Mouse (Mus musculus): ENCODE results near the gene Rmnd5b. TPM values are rescaled to one million over a fixed set of nuclear protein-coding genes. Genes with fewer than 3 reads are reported as not detected.

Rmnd5b gene
- total and polyA plus RNA-seq, 3 experiments: 15.7 to 28.0 (median 27.6) TPM

DNA sequence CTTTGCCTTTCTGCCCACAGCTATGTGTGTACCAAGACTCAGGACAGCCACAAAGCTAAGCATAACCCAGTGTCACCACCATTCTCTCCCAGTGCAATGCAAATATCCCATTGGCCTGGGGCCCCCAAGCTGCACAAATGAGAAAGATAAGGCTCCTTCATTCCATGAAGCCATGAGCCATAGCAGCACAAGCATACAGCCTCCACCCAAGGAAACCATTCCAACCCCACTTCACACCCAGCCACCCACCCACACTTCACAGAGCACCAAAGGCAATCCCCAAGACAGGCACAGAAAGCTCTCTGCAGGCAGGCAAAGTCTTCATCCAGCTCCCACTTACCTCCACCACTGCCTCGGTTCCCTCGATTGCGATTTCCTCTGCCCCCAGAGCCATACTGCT, 33.4 kb downstream of the Rmnd5b start:
- ATAC-seq (ENCODE audit: extremely low read depth, insufficient number of reproducible peaks, low FRiP score, poor library complexity, severe bottlenecking): no peak
- TF ChIP-seq POLR2AphosphoS5 (IDR thresholded peaks at IDR 0.05; ENCODE audit: insufficient replicate concordance, low read depth, low read length): no peak
- TF ChIP-seq GATA2 (IDR thresholded peaks at IDR 0.05; ENCODE audit: borderline replicate concordance, low read depth, low read length): no peak
- no peak for TF ChIP-seq GATA1 (IDR thresholded peaks at IDR 0.05; ENCODE audit: borderline replicate concordance, low read length)
- no peaks in the 10 kb centered on the region for H3K27me3 ChIP-seq (ENCODE audit: insufficient read depth, low read length)
- no peak for DNase-seq (ENCODE audit: low spot score)
- H3K36me3 ChIP-seq (replicated peaks): peaks cover 89% of the 10 kb centered on the region
- peaks cover 70% of the 10 kb centered on the region for H3K4me1 ChIP-seq (ENCODE audit: insufficient read depth, low read depth, low read length)
- H3K4me3 ChIP-seq (ENCODE audit: low read depth, low read length): peak overlapping the region; percentile 48; the same call in 1 of the 2 replicates
- no peaks in the 10 kb centered on the region for H3K9me3 ChIP-seq (replicated peaks)

DNA sequence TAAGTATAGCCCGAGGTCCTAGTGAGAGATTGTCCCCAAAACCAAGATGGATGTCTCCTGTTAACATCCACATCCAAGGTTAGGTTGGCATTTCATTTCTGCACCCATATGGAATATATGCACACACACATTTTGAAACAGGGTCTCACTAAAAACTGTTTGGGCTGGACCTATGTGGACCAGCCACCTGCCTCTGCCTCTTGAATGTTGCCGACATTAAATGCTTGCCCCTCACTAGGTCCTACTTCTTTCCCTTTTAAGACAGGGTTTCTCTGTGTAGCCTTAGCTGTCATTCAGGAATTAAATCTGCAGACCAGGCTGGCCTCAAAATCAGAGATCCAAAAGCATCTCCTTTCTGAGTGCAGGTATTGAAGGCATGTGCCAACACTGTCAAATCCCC, 38.1 kb downstream of the Rmnd5b start:
- Histone ChIP-seq H3K4me3 (ENCODE audit: low read depth, low read length) (no peak overlapping the region), H3K36me3 (replicated peaks) (peaks cover 98% of the 10 kb centered on the region), H3K27me3 (ENCODE audit: insufficient read depth, low read length) (no peaks in the 10 kb centered on the region), H3K4me1 (ENCODE audit: insufficient read depth, low read depth, low read length) (peaks cover 73% of the 10 kb centered on the region), H3K9me3 (replicated peaks) (no peaks in the 10 kb centered on the region)
- DNase-seq (ENCODE audit: low spot score) (no peak), ATAC-seq (ENCODE audit: extremely low read depth, insufficient number of reproducible peaks, low FRiP score, poor library complexity, severe bottlenecking) (no peak)
- TF ChIP-seq TAL1 (conservative IDR thresholded peaks at IDR 0.05; ENCODE audit: low read depth, low read length): no peak
- TF ChIP-seq POLR2AphosphoS5 (IDR thresholded peaks at IDR 0.05; ENCODE audit: insufficient replicate concordance, low read depth, low read length): peak; percentile 80; the same call in 1 of the 2 replicates

DNA sequence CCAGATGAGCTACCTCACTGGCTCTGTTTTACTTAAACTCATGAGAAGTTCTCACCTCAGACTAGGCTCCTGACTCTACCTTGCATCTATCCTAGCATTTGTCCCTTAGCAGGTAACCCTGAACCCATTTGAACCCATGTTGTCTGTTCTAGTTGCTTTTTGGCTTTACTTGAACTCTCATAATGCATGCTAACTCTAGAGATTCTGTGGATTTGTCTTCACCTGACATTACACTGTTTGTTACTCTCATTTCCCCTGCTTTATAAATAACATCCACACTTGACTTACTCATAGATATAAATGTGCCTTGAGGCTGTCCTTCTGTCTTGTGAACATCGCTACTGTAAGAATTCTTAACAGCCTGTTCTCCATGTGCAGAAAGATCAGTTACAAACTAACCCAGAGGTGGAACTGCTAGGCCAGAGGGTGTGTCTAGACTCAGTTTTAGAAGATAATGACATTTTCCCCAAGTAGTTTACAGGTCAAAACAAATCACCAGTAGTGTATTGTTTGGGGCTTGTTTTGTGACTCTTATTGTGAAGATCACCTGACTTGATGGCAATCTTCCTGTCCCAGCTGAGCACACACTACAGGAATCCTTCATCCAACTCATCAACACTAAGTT, 40.1 kb downstream of the Rmnd5b start:
- no peak for DNase-seq (ENCODE audit: low spot score)
- Histone ChIP-seq H3K4me3 (ENCODE audit: low read depth, low read length) (no peak overlapping the region), H3K4me1 (ENCODE audit: insufficient read depth, low read depth, low read length) (peaks cover 62% of the 10 kb centered on the region), H3K36me3 (replicated peaks) (peaks cover 98% of the 10 kb centered on the region), H3K9me3 (replicated peaks) (no peaks in the 10 kb centered on the region), H3K27me3 (ENCODE audit: insufficient read depth, low read length) (no peaks in the 10 kb centered on the region)
- ATAC-seq (ENCODE audit: extremely low read depth, insufficient number of reproducible peaks, low FRiP score, poor library complexity, severe bottlenecking): no peak
- no peak for TF ChIP-seq CTCF (IDR thresholded peaks at IDR 0.05; ENCODE audit: low read depth, low read length)
- TF ChIP-seq TAL1 (conservative IDR thresholded peaks at IDR 0.05; ENCODE audit: low read depth, low read length): no peak
- TF ChIP-seq GATA1 (IDR thresholded peaks at IDR 0.05; ENCODE audit: borderline replicate concordance, low read length): no peak
- no peak for TF ChIP-seq GATA2 (IDR thresholded peaks at IDR 0.05; ENCODE audit: borderline replicate concordance, low read depth, low read length)
- TF ChIP-seq POLR2AphosphoS5 (IDR thresholded peaks at IDR 0.05; ENCODE audit: insufficient replicate concordance, low read depth, low read length): no peak

DNA sequence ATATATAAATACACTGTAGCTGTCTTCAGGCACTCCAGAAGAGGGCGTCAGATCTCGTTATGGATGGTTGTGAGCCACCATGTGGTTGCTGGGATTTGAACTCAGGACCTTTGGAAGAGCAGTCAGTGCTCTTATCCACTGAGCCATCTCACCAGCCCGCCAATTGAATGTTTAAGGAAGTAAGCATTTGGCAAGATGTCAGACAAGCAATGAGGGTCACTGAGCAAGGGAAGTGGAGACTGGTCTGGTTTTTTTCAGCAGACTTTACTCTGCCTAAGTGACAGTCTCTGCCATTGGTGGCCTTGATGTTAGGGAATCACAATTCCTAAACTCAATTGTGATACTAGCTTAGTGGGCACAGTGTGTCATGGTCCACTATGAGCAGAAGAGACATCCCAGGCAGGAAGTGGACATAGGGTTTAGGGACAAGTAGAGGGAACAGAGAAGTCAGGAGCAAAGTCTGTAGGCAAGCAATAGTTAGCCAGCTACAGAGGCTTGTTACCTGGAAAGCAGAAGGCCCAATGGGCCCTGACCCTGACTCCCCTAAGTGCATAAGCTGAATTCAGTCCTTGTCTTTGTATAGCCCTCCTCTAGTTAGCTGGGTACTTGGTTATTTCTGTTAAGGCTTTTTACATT, 40.9 kb downstream of the Rmnd5b start:
- DNase-seq (ENCODE audit: low spot score): no peak
- peaks cover 60% of the 10 kb centered on the region for H3K4me1 ChIP-seq (ENCODE audit: insufficient read depth, low read depth, low read length)
- no peaks in the 10 kb centered on the region for H3K27me3 ChIP-seq (ENCODE audit: insufficient read depth, low read length)
- H3K36me3 ChIP-seq (replicated peaks): peaks cover 98% of the 10 kb centered on the region
- no peaks in the 10 kb centered on the region for H3K9me3 ChIP-seq (replicated peaks)
- no peak; the same call in 1 of the 2 replicates for ATAC-seq (ENCODE audit: extremely low read depth, insufficient number of reproducible peaks, low FRiP score, poor library complexity, severe bottlenecking)
- H3K4me3 ChIP-seq (ENCODE audit: low read depth, low read length): no peak overlapping the region
- no peak for TF ChIP-seq GATA1 (IDR thresholded peaks at IDR 0.05; ENCODE audit: borderline replicate concordance, low read length)
- no peak for TF ChIP-seq TAL1 (conservative IDR thresholded peaks at IDR 0.05; ENCODE audit: low read depth, low read length)
- TF ChIP-seq POLR2AphosphoS5 (IDR thresholded peaks at IDR 0.05; ENCODE audit: insufficient replicate concordance, low read depth, low read length): peak; percentile 71; the same call in 1 of the 2 replicates
- TF ChIP-seq CTCF (IDR thresholded peaks at IDR 0.05; ENCODE audit: low read depth, low read length): no peak
- TF ChIP-seq GATA2 (IDR thresholded peaks at IDR 0.05; ENCODE audit: borderline replicate concordance, low read depth, low read length): no peak

DNA sequence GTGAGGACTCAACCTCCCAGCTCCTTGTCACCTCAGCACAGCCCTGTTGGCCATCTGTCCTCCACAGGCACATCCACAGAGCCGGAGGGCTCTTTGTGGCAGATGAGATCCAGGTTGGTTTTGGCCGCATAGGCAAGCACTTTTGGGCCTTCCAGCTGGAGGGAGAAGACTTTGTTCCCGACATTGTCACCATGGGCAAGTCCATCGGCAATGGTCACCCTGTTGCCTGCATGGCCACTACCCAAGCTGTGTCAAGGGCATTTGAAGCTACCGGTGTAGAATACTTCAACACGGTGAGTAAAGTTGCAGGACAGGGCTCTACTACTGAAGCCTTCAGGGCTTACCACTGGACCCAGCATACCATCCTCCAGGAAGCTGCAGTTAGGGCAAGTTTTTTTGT, 41.8 kb downstream of the Rmnd5b start:
- H3K36me3 ChIP-seq (replicated peaks): peaks cover 98% of the 10 kb centered on the region
- DNase-seq (ENCODE audit: low spot score) (no peak), ATAC-seq (ENCODE audit: extremely low read depth, insufficient number of reproducible peaks, low FRiP score, poor library complexity, severe bottlenecking) (no peak)
- TF ChIP-seq GATA1 (IDR thresholded peaks at IDR 0.05; ENCODE audit: borderline replicate concordance, low read length): no peak
- no peak for TF ChIP-seq CTCF (IDR thresholded peaks at IDR 0.05; ENCODE audit: low read depth, low read length)
- no peak for TF ChIP-seq GATA2 (IDR thresholded peaks at IDR 0.05; ENCODE audit: borderline replicate concordance, low read depth, low read length)
- TF ChIP-seq TAL1 (conservative IDR thresholded peaks at IDR 0.05; ENCODE audit: low read depth, low read length): no peak
- peak; percentile 73; the same call in 1 of the 2 replicates for TF ChIP-seq POLR2AphosphoS5 (IDR thresholded peaks at IDR 0.05; ENCODE audit: insufficient replicate concordance, low read depth, low read length)
- peaks cover 63% of the 10 kb centered on the region for H3K4me1 ChIP-seq (ENCODE audit: insufficient read depth, low read depth, low read length)
- no peaks in the 10 kb centered on the region for H3K9me3 ChIP-seq (replicated peaks)
- H3K27me3 ChIP-seq (ENCODE audit: insufficient read depth, low read length): no peaks in the 10 kb centered on the region
- no peak overlapping the region for H3K4me3 ChIP-seq (ENCODE audit: low read depth, low read length)

DNA sequence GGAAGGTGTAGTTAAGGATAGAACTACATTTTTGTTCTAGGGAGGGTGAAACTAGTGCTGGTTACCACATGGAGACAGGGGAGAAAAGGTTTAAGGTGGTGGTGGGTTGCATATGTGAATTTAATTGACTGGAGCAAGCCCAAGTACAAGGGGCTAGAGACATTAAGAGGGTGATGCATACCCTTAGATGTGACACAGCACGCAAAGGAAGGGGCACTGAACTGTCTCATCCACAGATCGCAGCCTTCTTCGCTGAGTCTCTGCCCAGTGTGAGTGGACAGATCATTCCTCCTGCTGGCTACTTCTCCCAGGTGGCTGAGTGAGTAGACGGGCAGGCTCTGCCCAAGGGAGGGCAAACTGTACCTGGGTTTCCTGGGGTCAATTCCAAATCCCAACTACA, 42.3 kb downstream of the Rmnd5b start:
- Histone ChIP-seq H3K4me3 (ENCODE audit: low read depth, low read length) (no peak overlapping the region), H3K4me1 (ENCODE audit: insufficient read depth, low read depth, low read length) (peaks cover 59% of the 10 kb centered on the region), H3K36me3 (replicated peaks) (peaks cover 97% of the 10 kb centered on the region), H3K27me3 (ENCODE audit: insufficient read depth, low read length) (no peaks in the 10 kb centered on the region), H3K9me3 (replicated peaks) (no peaks in the 10 kb centered on the region)
- TF ChIP-seq GATA1 (IDR thresholded peaks at IDR 0.05; ENCODE audit: borderline replicate concordance, low read length) (no peak), POLR2AphosphoS5 (IDR thresholded peaks at IDR 0.05; ENCODE audit: insufficient replicate concordance, low read depth, low read length) (peak; percentile 72; the same call in 1 of the 2 replicates)
- DNase-seq (ENCODE audit: low spot score) (no peak), ATAC-seq (ENCODE audit: extremely low read depth, insufficient number of reproducible peaks, low FRiP score, poor library complexity, severe bottlenecking) (no peak)

Measured in G1E (cell line).